Mouse (Mus musculus): ENCODE data around the gene Ppip5k2. TPM values are rescaled to one million over a fixed set of nuclear protein-coding genes. Genes with fewer than 3 reads are reported as not detected.

The Ppip5k2 gene
- polyA plus RNA-seq, 1 experiment from 2014 or later = 57.4 TPM

DNA sequence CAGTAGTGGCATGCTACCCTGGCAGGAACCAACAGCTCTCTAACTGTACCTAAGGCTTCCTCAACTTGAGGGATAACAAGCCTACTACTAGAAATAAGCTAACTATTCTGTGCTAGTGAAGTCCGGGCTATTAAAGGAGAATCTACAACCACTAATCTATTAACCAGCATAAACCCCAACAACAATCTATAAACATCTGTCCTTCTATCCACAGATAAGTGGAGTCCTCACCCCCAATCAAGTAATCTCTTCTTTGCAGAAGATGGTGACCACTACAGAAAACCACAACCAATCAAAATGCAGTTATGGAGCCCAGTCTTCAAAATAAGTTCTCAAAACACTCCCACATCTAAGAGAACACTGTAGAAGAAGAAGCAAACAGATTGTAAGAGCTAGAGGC is 27.1 kb downstream of the Ppip5k2 start:
- no peak for ATAC-seq
- Histone ChIP-seq H3K4me1 (replicated peaks; ENCODE audit: control insufficient read depth, insufficient read depth, low read length) (no peaks in the 10 kb centered on the region), H3K9me3 (ENCODE audit: control insufficient read depth, low read length) (no peaks in the 10 kb centered on the region), H3K4me2 (ENCODE audit: low read length) (no peak overlapping the region), H3K27me3 (replicated peaks; ENCODE audit: control insufficient read depth, insufficient read depth, low read length) (no peaks in the 10 kb centered on the region), H3K27ac (ENCODE audit: low read length) (no peak overlapping the region), H3K9ac (replicated peaks; ENCODE audit: low read depth, low read length) (no peak overlapping the region), H3K4me3 (replicated peaks; ENCODE audit: low read length) (no peak overlapping the region), H3K36me3 (ENCODE audit: control insufficient read depth, insufficient read depth) (peaks cover 38% of the 10 kb centered on the region)
- 100% methylated on average over 1 of the region's 1 CpGs for WGBS

DNA sequence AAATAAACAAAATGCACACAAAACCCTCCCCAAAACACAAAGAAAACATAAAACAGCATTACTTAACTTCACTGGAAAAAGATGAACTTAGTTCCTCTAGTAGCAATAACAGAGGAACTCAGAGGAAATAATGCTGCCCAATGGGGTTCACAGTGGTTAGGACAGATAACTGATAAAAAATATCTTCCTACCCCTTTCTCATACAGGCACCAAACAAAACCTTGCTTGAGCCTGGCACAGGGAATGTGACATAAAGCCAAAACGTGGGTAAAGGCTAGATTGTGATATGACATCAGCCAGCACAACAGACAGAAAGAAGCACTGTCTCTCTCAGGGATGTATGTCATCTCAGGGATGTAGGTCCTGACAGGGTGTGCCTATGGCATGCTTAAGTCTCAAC is 40.9 kb downstream of the Ppip5k2 start:
- Histone ChIP-seq H3K9me3 (ENCODE audit: control insufficient read depth, low read length) (no peaks in the 10 kb centered on the region), H3K4me1 (replicated peaks; ENCODE audit: control insufficient read depth, insufficient read depth, low read length) (no peaks in the 10 kb centered on the region), H3K36me3 (ENCODE audit: control insufficient read depth, insufficient read depth) (peaks cover 19% of the 10 kb centered on the region), H3K9ac (replicated peaks; ENCODE audit: low read depth, low read length) (no peak overlapping the region), H3K4me3 (replicated peaks; ENCODE audit: low read length) (no peak overlapping the region), H3K27ac (ENCODE audit: low read length) (no peak overlapping the region), H3K27me3 (replicated peaks; ENCODE audit: control insufficient read depth, insufficient read depth, low read length) (no peaks in the 10 kb centered on the region), H3K4me2 (ENCODE audit: low read length) (no peak overlapping the region)
- no peak for ATAC-seq
- 82% methylated on average over 1 of the region's 1 CpGs for WGBS

DNA sequence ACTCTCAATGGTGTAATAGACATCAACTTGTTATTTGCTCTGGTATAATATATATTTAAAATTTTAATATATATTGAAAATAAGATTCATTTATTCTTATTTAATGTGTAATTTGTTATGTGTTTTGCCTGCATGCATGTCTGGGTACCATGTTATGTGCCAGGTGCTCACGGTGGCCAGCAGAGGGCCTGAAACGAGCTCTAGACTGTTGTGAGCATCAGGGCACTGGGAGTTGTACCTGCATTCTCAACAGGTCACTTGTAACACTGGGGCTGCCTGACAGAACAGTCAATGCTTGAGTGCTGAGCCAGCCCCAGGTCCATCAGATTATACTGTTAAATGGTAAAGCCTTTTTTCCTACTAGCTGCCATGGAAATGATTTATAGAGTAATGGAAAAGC is 43.5 kb downstream of the Ppip5k2 start:
- no peak overlapping the region for H3K27ac ChIP-seq (ENCODE audit: low read length)
- H3K4me3 ChIP-seq (replicated peaks; ENCODE audit: low read length) = no peak overlapping the region
- ATAC-seq = no peak
- no peaks in the 10 kb centered on the region for H3K27me3 ChIP-seq (replicated peaks; ENCODE audit: control insufficient read depth, insufficient read depth, low read length)
- 81% methylated on average over 2 of the region's 2 CpGs for WGBS
- no peaks in the 10 kb centered on the region for H3K4me1 ChIP-seq (replicated peaks; ENCODE audit: control insufficient read depth, insufficient read depth, low read length)
- H3K36me3 ChIP-seq (ENCODE audit: control insufficient read depth, insufficient read depth) = peaks cover 18% of the 10 kb centered on the region
- H3K9ac ChIP-seq (replicated peaks; ENCODE audit: low read depth, low read length) = no peak overlapping the region
- H3K4me2 ChIP-seq (ENCODE audit: low read length) = no peak overlapping the region
- H3K9me3 ChIP-seq (ENCODE audit: control insufficient read depth, low read length) = no peaks in the 10 kb centered on the region

DNA sequence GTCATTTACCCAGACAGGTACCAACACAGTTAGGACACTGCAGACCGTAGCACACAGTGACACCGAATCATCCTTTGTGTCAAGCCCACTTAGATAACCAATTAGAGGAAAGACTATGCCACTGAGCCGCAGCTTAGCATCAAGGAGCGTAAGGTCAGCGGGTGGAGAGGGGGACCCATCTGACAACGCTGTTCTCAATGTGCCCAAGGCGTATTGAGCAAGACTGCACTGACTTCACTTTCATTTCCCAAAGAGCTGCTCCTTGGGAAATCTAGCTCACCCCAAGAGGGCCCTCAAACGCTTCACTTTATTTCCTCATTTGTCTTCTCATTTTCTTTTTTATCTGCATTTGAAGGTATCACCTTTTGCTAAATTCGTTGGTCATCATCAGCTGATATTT is 51.8 kb downstream of the Ppip5k2 start:
- no peak for ATAC-seq
- WGBS = 88% methylated on average over 9 of the region's 9 CpGs
- Histone ChIP-seq H3K27ac (ENCODE audit: low read length) (no peak overlapping the region), H3K4me1 (replicated peaks; ENCODE audit: control insufficient read depth, insufficient read depth, low read length) (0 out of 2 replicates have a peak, but pooled peaks cover 6% of the 10 kb centered on the region), H3K4me2 (ENCODE audit: low read length) (no peak overlapping the region), H3K4me3 (replicated peaks; ENCODE audit: low read length) (no peak overlapping the region), H3K27me3 (replicated peaks; ENCODE audit: control insufficient read depth, insufficient read depth, low read length) (no peaks in the 10 kb centered on the region), H3K36me3 (ENCODE audit: control insufficient read depth, insufficient read depth) (peaks cover 23% of the 10 kb centered on the region), H3K9ac (replicated peaks; ENCODE audit: low read depth, low read length) (no peak overlapping the region), H3K9me3 (ENCODE audit: control insufficient read depth, low read length) (no peaks in the 10 kb centered on the region)

DNA sequence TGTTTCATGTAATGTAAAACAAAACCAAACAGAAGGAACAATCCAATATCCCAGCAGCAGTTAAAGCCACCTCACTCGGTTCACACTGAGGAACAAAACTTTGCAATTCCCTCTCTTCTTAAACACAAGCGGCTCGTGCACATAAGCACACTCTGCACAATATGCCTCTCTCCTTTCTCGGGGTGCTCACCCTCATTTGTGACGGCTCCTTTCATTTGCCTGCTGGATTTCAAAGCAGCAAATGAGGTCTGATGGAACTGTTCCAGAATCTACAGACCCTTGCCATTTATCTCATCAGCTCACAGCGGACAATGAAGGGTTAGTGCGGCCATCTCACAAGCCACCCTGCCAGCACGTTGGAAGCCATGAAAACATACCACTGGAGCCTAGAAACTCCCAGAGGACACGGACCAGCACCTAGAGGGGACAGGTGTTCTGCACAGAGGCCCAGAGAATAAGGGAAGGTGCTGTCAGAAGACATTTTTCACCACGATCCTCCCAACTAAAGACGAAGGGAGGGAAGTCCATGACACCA is 55.8 kb downstream of the Ppip5k2 start:
- H3K9ac ChIP-seq (replicated peaks; ENCODE audit: low read depth, low read length) = no peak overlapping the region
- H3K4me2 ChIP-seq (ENCODE audit: low read length) = no peak overlapping the region
- 29% methylated on average over 11 of the region's 11 CpGs for WGBS
- 0 out of 2 replicates have a peak, but pooled peaks cover 6% of the 10 kb centered on the region for H3K4me1 ChIP-seq (replicated peaks; ENCODE audit: control insufficient read depth, insufficient read depth, low read length)
- peaks cover 21% of the 10 kb centered on the region for H3K36me3 ChIP-seq (ENCODE audit: control insufficient read depth, insufficient read depth)
- H3K27me3 ChIP-seq (replicated peaks; ENCODE audit: control insufficient read depth, insufficient read depth, low read length) = no peaks in the 10 kb centered on the region
- H3K4me3 ChIP-seq (replicated peaks; ENCODE audit: low read length) = no peak overlapping the region
- ATAC-seq = peak; percentile 75
- H3K9me3 ChIP-seq (ENCODE audit: control insufficient read depth, low read length) = no peaks in the 10 kb centered on the region
- no peak overlapping the region for H3K27ac ChIP-seq (ENCODE audit: low read length)

DNA sequence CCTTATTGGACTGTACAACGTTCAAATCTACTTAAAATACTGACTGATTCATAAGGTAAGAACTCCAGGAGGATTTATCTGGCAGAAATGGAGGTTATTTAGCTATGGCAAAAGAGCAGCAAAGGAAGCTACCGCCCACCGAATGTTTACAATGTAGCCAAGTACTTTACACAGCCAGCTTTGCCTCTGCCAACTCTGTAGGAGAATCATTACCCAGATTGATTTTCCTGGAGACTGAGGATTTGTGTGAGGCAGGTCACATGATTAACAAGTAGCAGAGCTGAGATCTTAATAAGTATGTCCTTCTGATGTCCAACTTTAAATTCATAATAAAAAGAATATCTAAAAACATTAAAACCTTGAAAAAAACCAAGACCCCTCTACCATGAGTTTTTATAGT is 59.7 kb downstream of the Ppip5k2 start:
- no peaks in the 10 kb centered on the region for H3K9me3 ChIP-seq (ENCODE audit: control insufficient read depth, low read length)
- H3K27me3 ChIP-seq (replicated peaks; ENCODE audit: control insufficient read depth, insufficient read depth, low read length) = no peaks in the 10 kb centered on the region
- H3K4me1 ChIP-seq (replicated peaks; ENCODE audit: control insufficient read depth, insufficient read depth, low read length) = 0 out of 2 replicates have a peak, but pooled peaks cover 6% of the 10 kb centered on the region
- peaks cover 19% of the 10 kb centered on the region for H3K36me3 ChIP-seq (ENCODE audit: control insufficient read depth, insufficient read depth)
- no peak for ATAC-seq
- 81% methylated on average over 3 of the region's 3 CpGs for WGBS
- H3K4me3 ChIP-seq (replicated peaks; ENCODE audit: low read length) = no peak overlapping the region
- no peak overlapping the region for H3K27ac ChIP-seq (ENCODE audit: low read length)
- H3K4me2 ChIP-seq (ENCODE audit: low read length) = no peak overlapping the region
- H3K9ac ChIP-seq (replicated peaks; ENCODE audit: low read depth, low read length) = no peak overlapping the region

DNA sequence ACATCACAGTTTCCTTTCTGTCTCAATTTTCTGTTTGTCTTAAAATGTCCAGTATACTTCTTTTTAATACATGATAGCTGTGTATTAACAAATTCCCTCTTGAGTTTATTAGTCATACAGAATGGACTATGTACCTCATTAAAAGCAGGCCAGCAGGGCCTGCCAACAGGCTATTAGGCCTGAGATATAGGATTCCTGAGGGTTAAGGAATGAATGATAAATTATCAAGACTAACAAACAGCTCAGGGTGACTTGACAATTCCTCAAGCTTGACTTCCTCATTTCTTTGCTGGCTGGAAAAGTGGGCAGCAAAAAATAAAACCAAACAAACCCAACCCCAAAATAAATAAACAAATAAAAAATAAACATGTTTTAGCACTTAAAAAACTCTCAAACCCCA is 64.8 kb downstream of the Ppip5k2 start:
- Histone ChIP-seq H3K4me2 (ENCODE audit: low read length) (no peak overlapping the region), H3K9ac (replicated peaks; ENCODE audit: low read depth, low read length) (no peak overlapping the region), H3K36me3 (ENCODE audit: control insufficient read depth, insufficient read depth) (peaks cover 12% of the 10 kb centered on the region; the same call in 1 of the 2 replicates), H3K9me3 (ENCODE audit: control insufficient read depth, low read length) (no peaks in the 10 kb centered on the region), H3K27me3 (replicated peaks; ENCODE audit: control insufficient read depth, insufficient read depth, low read length) (no peaks in the 10 kb centered on the region), H3K4me1 (replicated peaks; ENCODE audit: control insufficient read depth, insufficient read depth, low read length) (no peaks in the 10 kb centered on the region), H3K4me3 (replicated peaks; ENCODE audit: low read length) (no peak overlapping the region), H3K27ac (ENCODE audit: low read length) (no peak overlapping the region)
- ATAC-seq = no peak

DNA sequence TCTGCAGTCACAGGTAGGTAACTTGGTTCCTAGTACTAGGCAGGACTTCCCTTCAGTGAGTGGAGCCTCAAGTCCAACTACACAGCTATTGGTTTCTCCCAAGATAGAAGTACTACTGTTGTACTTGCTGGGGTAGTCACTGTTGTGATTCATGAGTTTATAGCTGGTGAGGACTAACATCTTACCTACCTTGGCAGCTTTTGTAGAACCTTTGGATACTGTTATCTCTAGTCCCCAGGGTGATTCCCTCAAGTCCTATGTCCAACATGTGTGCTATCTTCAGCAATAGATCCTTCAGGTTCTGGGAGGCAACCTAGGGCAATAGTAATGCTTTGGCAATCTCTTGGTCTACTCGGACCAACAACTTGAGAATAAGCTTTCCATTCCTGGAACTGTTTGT is 65.6 kb downstream of the Ppip5k2 start:
- Histone ChIP-seq H3K27ac (ENCODE audit: low read length) (no peak overlapping the region), H3K4me3 (replicated peaks; ENCODE audit: low read length) (no peak overlapping the region), H3K9ac (replicated peaks; ENCODE audit: low read depth, low read length) (no peak overlapping the region), H3K4me2 (ENCODE audit: low read length) (no peak overlapping the region), H3K36me3 (ENCODE audit: control insufficient read depth, insufficient read depth) (peaks cover 12% of the 10 kb centered on the region; the same call in 1 of the 2 replicates), H3K4me1 (replicated peaks; ENCODE audit: control insufficient read depth, insufficient read depth, low read length) (no peaks in the 10 kb centered on the region), H3K9me3 (ENCODE audit: control insufficient read depth, low read length) (no peaks in the 10 kb centered on the region), H3K27me3 (replicated peaks; ENCODE audit: control insufficient read depth, insufficient read depth, low read length) (no peaks in the 10 kb centered on the region)
- WGBS = 91% methylated on average over 1 of the region's 1 CpGs
- ATAC-seq = no peak

DNA sequence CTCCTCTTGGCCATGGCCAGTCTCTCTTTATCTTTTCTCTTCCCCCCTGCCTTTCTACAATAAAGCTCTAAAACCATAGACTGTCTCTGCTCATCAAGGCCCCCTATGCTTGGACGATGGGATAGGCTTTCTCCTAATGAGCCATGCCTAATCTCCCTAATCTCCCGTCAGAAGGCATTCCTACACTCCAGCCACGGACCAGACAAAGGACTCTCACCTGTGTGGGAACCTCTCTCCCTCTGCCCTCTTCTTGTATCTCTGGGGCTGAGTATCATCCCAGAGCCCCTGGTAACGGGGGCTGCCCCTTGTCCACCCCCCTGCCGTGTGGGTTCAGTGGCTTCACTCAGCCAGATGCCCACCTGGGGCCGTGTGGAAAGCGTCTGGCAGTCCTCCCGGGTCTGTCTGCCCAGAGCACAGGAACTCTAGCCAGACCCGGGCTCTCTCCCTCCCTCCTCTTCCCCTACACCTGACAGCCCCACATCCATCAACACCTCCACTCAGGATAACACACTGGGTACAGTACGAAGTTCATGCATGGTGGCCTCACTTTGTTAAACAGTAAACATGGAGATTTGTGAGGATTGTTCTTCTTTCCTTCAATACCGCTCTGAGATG is 71.1 kb downstream of the Ppip5k2 start:
- Histone ChIP-seq H3K9ac (replicated peaks; ENCODE audit: low read depth, low read length) (no peak overlapping the region), H3K27me3 (replicated peaks; ENCODE audit: control insufficient read depth, insufficient read depth, low read length) (no peaks in the 10 kb centered on the region), H3K4me3 (replicated peaks; ENCODE audit: low read length) (no peak overlapping the region), H3K36me3 (ENCODE audit: control insufficient read depth, insufficient read depth) (no peaks in the 10 kb centered on the region), H3K4me2 (ENCODE audit: low read length) (no peak overlapping the region), H3K4me1 (replicated peaks; ENCODE audit: control insufficient read depth, insufficient read depth, low read length) (no peaks in the 10 kb centered on the region), H3K27ac (ENCODE audit: low read length) (no peak overlapping the region), H3K9me3 (ENCODE audit: control insufficient read depth, low read length) (no peaks in the 10 kb centered on the region)
- WGBS = 16% methylated on average over 11 of the region's 11 CpGs
- peak; percentile 36; the same call in 1 of the 2 replicates for ATAC-seq

DNA sequence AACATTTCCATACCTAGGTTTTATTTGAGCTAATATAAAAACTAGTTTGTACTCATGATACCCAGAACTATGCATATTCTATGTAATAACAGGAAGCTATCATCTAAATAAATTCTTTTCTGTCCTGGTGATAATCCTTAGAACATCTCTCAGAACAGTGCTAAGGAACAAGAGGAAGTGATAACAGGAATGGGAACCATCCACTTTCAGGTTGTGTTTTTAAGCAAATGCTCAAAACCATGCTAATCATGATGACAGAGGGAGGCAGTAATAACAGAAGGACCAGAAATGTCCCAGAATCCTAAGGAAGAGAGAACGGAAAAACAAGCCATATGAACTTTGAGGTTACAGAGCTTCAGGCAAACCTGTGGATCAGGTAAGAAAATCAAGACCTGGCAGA is 72.9 kb downstream of the Ppip5k2 start:
- Histone ChIP-seq H3K27me3 (replicated peaks; ENCODE audit: control insufficient read depth, insufficient read depth, low read length) (no peaks in the 10 kb centered on the region), H3K4me1 (replicated peaks; ENCODE audit: control insufficient read depth, insufficient read depth, low read length) (no peaks in the 10 kb centered on the region), H3K9ac (replicated peaks; ENCODE audit: low read depth, low read length) (no peak overlapping the region), H3K36me3 (ENCODE audit: control insufficient read depth, insufficient read depth) (no peaks in the 10 kb centered on the region), H3K9me3 (ENCODE audit: control insufficient read depth, low read length) (no peaks in the 10 kb centered on the region), H3K27ac (ENCODE audit: low read length) (no peak overlapping the region), H3K4me3 (replicated peaks; ENCODE audit: low read length) (no peak overlapping the region), H3K4me2 (ENCODE audit: low read length) (no peak overlapping the region)
- 97% methylated on average over 1 of the region's 1 CpGs for WGBS
- no peak for ATAC-seq
